Mouse (Mus musculus) c-Kit-positive CD71-positive TER-119-positive erythroid progenitor cells, embryonic 14.5 days (primary cell): ENCODE results near the gene Slc39a8.

Experiments used
- DNase-seq: peaks from one replicate; pipeline ENCODE4 v3.0.0-alpha.2; 2013; ENCODE audit warnings: low spot score

The Slc39a8 gene

DNA sequence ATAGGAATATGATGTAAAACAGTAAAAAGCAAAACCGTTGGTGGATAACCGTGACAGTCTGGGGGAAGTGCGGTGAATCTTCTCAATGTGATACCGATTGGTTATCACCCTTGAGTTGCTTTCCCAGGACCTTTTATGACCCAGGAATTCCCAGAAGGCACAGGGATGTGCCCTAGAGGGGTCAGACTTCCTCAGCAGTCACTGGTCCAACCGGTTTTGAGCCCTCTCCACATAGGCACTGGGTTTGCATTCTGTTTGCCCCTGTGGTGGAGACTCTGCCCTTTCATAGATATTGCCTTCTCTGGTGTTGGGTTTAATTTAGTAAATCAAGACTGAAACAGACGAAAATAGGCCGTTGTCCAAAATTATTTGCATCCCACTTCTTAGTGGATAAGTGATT, 20.8 kb downstream of the Slc39a8 start:
- DNase-seq = no peak

DNA sequence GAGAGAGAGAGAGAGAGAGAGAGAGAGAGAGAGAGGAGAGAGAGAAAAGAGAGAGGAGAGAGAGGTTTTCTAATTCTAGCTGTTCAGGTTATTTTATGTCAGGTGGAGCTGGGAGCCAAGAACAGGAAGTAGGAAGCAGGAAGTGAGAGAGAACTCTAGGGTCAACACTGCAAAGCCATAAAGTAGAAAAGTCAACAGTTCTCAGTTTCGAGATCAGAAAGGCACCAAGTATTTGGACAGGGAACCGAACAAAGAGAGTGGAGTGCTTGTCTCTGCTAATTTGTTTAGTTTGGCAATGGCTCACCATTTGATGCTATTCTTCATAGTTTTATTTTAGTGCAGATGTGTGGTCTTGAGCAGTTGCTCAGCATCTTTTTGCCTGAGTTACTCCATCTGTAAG, 26.5 kb downstream of the Slc39a8 start:
- DNase-seq = no peak

DNA sequence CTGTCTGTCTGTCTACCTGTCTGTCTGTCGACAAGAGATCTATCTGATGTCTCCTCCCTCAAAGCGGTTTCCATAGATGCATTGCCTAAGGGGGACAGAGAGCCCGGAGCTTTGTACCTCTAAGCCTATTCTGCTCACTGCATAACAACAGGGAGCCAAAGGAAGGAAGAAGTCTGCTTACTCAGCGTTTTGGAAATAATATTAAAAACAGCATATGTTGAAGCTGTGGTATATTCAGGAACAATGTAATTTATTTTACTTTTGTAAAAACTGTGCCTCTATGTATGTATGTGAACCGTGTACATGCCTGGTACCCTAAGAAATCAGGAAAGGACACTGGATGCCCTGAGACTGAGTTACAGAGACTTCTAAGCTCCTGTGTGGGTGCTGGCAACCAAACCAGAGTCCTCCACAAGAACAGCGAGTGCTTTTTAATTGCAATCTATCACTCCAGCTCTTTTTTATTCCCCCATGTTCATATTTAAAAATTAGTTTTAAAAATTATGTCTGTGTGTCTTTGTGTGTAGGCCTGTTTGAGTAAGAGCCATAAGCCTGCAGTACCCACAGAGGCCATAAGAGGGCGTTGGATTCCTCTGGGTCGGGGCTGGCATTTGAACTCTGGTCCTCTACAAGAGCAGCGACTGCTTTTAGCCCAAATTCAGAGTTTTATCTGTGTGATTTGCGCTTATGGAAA, 28.7 kb downstream of the Slc39a8 start:
- peak; percentile 21 for DNase-seq

DNA sequence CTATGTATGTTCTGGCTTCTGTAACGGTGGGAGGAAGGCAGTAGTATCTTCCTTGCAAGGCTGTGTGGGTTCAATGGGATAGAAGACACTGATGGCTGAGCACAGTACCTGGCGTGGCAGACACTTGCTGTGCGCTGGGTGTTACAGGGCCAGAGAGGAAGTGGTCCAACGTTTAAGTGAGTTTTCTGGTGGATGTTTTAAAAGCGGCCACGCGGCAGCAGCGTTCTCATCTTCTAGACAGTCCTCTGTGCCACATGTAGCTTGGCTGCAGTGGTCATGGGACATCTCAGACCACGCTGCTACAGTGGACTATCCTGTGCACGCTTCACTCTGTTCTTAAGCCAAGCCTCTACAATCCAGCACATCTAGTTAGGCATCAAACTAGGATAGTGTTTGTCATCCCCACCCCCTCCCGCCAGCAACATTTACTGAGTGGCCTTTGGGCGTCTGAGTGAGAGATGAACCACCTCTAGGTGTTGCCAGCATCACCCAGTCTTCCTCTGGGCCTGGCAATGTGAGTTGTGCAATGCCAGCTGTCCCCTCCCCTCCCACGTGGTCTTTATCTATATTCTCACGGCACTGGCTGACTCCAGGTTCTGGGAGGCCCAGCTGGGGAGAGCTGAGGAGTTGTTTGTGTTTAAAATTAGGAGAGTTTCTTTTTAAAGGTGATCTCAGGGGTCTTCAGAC, 29.4 kb downstream of the Slc39a8 start:
- peak; percentile 60 for DNase-seq

DNA sequence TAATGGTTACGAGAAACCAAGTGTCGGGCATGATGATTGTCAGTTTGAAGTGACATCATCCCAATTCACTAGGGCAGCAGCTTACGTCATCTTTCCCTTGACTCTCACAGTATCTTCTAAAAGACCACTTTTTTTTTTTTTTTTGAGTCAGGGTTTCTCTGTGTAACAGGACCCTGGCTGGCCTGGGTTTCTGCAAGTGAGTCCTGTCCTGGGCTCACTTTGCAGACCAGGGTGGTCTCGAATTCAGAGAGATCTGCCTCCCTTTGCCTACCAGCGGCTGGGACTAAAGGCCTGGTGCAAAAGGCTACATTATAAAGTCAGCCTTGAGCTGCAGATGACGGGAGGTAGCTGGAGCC, 29.9 kb downstream of the Slc39a8 start:
- no peak for DNase-seq

DNA sequence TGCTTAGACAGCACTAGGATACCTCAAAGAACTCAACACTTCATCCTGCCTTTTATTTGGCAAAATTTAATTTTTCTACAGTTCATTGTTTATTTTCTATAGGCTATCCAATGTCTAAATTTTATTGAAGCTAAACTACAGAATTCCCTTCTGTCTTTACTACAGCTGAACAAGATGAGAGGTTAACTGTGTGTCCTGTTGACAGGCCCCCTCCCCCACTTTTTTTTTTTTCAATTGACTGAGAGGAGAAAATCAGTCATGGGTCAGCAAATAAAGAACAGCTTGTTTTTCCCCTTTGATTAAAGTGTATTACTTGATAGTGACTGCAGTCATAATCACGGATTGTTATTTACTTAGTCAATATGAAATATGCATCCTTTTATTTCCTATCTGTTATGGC, 31.2 kb downstream of the Slc39a8 start:
- no peak for DNase-seq

DNA sequence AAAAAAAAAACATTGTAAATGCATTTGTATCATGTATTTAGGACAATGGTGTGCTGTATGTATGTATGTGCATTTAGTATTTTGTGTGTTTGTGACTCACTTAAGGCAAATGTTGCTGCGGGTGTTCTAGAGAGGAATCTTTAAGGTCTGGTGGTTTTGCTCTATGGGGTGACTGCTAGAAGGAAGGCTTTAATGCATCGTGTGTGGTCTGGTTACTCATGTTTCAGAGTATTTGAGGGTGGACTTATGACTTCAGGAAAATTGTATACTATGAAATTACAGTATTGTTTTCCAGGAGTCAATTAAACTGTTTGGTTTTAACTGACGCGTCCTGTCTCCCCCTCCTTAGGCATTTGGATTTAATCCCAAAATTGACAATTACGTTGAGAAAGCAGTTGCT, 32.1 kb downstream of the Slc39a8 start:
- DNase-seq = no peak

DNA sequence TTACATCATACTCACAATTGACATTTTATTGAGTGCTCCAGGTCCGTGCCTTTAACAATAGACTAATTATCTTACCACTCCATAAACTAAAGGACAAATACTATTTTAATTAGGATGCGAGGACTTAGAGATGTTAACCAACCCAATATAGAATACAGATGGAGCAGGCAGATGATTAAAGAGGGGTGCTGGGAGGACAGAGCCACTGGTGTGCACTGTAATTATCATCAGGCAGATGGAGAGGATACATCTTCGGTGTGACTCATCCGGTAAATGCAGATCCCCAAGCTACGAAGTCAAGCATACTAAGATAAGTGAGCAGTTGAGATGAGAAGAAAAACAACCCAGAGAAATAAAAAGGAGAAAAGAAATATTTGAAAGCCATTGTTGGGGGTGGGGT, 34.4 kb downstream of the Slc39a8 start:
- no peak for DNase-seq

DNA sequence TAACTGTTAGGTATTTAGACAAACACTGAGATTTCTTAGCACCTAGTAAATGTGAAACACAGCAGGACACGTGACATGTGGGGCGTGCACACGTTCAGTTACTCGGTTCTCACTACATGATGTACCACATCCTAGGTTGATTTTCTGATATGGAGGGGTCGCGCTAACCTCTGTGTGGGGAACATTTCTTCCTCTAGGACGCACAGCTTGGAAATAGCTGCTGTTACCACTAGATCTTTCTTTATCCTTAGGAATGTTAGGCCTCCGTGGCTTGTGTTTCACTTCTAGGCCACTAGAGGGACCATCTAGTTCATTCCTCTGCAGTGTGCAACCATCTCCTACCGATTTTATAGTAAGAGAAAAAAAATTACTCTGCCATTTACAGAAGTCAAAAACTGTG, 37.7 kb downstream of the Slc39a8 start:
- DNase-seq = no peak

DNA sequence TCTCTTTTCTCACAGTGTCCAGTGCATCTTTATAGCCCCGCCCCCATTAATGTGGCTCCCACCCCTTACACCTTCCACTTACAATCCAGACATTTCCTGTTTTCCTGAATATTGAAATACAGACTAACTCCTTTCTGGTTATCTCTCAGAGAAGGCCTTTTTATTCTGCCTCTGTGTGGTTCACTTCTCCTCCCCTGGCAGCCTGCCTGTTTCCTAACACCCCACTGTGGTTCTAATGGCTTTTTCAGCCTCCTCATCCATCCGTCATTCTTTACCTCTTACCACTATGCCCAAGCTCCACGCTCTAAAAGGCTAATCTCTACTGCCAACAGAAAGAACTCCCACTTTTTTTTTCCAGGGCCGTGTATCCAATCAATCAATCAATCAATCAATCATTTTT, 44.0 kb downstream of the Slc39a8 start:
- no peak for DNase-seq

DNA sequence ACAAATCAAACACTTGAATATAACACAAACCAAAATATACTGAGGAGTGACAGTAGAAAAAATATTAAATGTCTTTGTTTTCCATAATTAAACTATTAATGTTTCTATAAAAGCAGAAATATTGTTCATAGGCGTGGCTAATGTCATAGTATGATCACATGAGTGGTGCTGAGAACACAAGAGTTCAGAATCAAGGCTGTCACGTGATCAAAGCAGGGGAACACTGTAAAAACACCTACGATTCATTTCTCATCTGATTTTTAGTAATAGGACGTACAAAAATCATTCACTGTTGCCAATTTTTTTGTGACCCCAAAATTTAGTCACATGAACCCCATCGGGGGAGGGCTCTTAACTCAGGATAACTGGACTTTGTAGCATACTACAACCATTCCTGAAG, 47.2 kb downstream of the Slc39a8 start:
- DNase-seq = no peak

DNA sequence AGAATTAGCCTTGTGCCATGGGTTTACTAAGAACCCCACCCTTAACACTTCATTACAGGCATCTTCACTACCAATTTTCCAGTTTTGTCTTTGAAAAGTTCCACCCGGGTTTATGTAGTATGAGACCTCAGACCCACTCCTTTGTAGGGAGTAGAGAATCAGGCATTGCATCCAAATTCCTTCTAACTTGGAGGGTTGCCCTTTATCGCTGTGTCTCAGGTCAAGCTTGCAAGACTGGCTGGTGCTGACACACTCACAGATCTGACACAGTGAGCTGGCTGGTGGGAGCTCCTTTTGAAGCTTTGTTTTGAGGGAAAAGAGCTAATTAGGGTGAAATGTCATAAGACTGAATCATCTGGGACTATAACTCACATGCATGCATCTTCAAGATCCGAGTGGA, 48.5 kb downstream of the Slc39a8 start:
- no peak for DNase-seq

DNA sequence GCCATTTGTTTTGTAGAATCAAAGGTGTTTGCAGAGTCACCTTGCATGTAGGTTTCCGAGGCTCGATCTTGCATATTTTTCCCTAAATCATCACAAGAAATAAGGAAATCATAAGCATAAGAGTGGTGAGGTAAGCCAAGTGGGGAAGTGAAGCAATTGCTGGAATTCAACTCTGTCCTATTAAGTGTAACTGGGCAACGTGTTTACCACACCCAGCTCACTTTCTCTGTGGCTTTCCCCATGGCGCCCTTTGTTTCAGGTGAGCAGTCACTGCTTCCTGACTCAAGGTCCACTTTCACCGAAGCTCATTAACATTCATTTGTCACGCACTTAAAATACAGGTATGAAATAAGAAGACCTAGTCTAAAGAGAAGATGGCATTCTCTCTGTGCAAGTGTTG, 53.0 kb downstream of the Slc39a8 start:
- DNase-seq = no peak

DNA sequence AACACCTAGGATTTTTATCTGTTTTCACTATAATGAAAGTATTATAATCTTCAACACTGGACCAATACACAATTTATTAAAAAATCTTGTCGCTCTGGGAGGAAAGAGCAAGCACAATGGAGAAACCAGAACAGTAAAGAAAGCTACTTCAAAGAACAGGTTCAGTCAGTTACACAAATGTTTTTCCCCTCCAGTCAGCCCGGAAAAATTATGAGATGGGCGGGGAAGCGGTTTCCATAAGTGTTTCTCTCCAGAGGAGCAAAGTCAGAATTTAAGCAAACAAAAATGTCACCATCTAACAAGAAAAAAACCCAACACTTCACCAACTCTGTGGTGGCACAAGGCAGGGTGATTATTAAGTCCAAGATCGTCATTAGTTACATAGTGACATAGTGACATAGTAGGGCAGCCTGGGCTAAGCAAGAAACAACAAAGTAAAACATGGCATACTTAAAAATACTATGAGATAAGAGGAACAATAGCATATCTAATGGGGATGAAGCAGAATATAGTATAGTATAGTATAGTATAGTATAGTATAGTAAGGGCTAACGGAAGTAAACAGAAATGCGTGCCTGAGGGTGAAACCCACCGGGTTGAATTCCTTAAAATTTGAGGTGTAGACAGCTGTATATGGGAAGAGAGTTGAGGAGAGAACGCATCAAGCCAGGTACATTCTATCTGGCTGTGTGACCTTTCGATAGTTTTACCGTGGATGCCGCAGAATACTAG, 61.0 kb downstream of the Slc39a8 start:
- DNase-seq = no peak

DNA sequence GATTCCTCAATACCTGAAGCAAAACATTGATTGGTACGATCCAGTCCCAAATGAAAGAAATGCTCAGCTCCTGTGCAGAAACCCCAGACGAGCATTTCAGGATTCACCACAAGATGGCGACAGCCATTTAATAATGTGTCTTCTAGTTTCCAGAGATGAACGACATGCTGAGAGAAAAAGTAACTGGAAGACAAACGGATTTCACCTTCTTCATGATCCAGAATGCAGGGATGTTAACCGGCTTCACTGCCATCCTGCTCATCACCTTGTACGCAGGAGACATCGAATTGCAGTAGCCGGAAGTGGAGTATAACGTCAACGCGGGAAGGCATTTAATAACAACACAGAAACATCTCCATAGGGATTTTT, 61.6 kb downstream of the Slc39a8 start:
- DNase-seq = peak; percentile 24

DNA sequence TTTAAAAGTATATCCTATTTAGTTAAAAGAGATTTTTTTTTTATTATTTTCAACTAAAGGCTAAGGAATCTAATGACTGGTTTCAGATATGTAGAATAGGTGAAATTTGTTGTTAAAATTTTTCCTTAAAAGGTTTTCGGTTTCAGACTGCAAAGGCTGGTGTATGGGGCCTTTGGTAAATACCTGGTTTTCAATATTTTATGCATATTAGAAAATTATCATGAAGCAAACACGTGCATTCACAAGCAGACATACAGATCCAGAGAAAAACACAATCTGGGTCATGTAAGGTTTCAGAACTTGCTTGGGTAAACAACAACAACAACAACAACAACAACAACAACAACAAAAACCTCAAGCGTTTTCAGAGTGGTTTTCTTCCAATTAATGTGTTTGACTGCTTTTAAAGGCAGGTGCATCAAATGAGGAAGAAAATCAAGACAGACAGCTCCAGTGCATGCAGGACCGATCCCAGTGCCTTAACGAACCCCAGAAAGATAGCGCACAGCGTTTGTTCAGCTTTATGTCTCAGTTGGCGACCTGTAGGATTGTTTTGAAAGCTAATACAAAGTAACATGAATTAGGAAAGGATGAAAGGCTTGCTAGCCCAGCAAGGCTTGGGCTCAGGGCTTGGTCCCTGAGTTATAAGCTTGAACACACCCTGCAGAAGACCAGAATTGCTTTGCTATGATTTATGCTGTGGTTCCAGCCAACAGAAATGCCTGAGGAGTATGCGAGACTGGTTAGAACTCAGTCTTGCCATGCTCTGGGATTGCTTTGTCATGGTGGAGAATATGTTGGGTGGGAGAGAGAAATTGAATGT, 62.2 kb downstream of the Slc39a8 start:
- no peak for DNase-seq

DNA sequence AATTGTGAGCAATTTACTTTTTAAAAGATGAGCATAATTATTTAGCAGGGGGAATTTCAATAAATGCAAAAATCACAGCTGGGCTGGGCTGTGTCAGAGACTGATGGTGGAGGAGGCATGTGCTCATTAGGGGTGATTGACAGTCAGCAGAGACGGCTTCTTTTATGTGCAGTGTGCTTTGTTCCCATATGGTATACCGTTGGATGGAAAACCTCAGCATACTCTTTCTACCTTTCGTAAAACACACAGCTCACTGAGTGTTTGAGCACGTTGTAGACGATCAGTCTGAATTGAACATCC, 62.7 kb downstream of the Slc39a8 start:
- no peak for DNase-seq

DNA sequence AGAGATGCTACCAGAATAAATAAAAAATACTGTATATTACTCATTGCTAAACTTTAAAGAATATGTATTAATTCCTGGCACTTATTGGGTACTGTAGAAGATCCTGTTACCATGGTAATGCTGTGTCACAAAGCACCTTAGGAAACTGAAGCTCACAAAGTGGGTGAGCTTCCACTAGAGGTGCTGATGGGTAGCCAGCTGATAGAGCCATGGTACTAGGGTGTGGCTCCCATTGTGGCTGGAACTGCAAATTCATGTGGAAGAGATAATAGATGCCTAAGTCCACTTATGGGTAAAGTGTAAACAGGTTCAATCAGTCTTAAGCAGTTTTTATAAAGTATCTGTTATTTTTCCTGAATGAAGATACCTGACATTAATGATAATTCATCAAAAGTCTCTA, 64.3 kb downstream of the Slc39a8 start:
- DNase-seq = peak; percentile 14

DNA sequence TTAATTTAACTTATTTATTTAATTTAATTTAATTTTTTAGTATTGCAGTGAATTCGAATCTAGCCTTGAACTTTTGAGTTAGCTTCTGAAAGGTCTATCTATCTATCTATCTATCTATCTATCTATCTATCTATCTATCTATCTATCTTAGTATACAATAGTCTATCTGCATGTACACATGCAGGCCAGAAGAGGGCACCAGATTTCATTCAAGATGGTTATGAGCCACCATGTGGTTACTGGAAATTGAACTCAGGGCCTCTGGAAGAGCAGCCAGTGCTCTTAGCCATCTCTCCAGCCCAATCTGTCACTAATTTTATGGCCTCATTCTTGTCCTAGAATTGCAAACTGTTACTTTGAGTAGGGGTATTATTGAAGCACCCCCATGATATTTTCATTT, 78.3 kb downstream of the Slc39a8 start:
- no peak for DNase-seq

DNA sequence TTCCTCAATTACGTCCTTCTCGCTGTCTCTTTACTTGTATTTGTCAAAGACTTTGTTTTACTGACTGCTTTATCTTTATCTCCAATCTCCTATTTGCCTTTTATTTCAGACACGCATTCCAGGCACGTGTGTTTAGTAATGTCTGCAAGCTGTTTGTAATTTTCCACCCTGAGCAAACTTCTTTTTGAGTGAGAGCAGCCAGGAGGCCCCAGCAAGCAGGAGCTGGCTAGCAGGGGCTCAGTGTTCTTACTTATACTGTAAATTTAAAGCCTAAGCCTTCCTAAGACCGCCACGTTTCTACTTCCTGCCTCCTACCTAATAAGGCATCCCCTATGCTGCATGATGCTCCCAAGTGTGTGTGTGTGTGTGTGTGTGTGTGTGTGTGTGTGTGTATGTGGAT, 79.8 kb downstream of the Slc39a8 start:
- no peak for DNase-seq

DNA sequence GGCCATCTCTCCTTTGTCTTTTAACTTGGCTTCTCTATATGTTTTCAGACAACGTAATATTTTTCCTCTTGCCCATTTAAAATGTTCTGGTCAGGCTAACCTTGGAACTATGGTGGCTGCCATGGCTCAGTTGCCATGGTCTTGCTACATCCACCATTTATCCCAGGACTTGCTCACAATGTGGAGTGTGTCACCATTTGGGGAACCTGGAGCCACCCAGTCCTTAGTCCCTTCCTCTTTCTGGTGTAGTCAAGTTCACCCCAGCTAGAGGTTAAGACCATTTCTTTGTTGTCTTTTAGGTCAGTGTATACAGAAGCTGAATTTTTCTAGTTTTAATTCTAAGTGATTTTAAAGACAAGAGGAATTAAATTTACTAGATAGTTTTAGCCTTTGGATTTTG, 80.7 kb downstream of the Slc39a8 start:
- DNase-seq = no peak

DNA sequence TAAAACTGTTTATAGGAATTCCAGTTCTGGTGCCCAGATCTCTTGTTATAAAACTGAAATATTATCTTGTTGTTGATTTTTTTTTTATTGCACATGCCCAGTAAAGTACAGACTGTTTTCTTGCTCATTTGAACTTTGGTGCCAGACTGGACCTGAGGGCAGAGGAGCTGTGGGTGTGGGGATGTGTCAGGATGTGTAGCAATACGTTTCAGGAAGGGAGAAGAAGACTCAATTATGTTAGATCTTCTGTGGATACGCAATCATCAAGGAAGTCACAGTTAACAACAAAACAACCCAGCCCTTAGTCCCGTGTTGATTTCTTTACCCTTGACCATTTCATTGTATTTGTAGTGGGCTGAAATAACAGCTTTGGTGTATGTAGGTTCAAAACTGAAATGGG, 81.9 kb downstream of the Slc39a8 start:
- no peak for DNase-seq

DNA sequence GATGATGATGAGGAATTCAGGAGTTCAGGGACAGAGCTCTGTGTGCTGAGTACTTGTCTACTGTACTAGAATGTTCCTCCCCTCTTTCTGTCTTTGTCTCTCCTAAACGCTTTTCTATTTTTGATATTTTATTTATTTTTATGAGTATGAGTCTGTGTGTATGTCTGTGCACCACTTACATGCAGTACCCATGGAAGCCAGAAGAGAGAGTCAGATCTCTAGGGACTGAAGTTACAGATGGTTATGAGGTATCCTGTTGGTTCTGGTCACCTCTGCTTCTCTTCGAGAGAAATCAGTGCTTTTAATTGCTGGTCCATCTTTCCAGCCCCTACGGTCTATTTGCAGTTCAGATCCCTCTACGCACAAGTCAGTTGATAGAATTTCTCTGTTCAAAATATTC, 90.9 kb downstream of the Slc39a8 start:
- DNase-seq = no peak
